Mouse (Mus musculus) kidney, postnatal 10 days (tissue): Measurements from ENCODE around the gene Rimbp3.
"Not testable (repeated sequence)": the region's sequence is repeated elsewhere in the genome, so short reads cannot be mapped to it uniquely, and the experiment has no call there.

Experiments
- DNase-seq: peaks from one replicate; pipeline ENCODE4 v3.0.0; 2021; ENCODE audit warnings: mixed read lengths

The Rimbp3 gene

GRCm38 (mm10) chr16:17220127-17220733, 11.8 kb downstream of the Rimbp3 start:
- DNase-seq: no peak

GRCm38 (mm10) chr16:17222197-17222596, 13.8 kb downstream of the Rimbp3 start:
- DNase-seq: peak; percentile 98

- no peak for DNase-seq
Observed at GRCm38 (mm10) chr16:17225584-17225983, 17.2 kb downstream of the Rimbp3 start.

GRCm38 (mm10) chr16:17226496-17226895, 18.1 kb downstream of the Rimbp3 start:
- no peak for DNase-seq

GRCm38 (mm10) chr16:17231523-17231922, 23.1 kb downstream of the Rimbp3 start:
- not testable (repeated sequence) for DNase-seq

GRCm38 (mm10) chr16:17232794-17233701, 24.6 kb downstream of the Rimbp3 start, which contains the start of gene Hic2:
Hic2 (plus strand) TSS chr16:17233572.
- peak; percentile 98 for DNase-seq

GRCm38 (mm10) chr16:17233702-17234498, 25.5 kb downstream of the Rimbp3 start:
- peak; percentile 62 for DNase-seq

GRCm38 (mm10) chr16:17234499-17234895, 26.1 kb downstream of the Rimbp3 start:
- DNase-seq: peak; percentile 44

GRCm38 (mm10) chr16:17234916-17235665, 26.7 kb downstream of the Rimbp3 start:
- DNase-seq: peak; percentile 48

- no peak for DNase-seq
Observed at GRCm38 (mm10) chr16:17237634-17238033, 29.2 kb downstream of the Rimbp3 start.

GRCm38 (mm10) chr16:17239409-17239808, 31.0 kb downstream of the Rimbp3 start:
- no peak for DNase-seq

- no peak for DNase-seq
Observed at GRCm38 (mm10) chr16:17243731-17244130, 35.3 kb downstream of the Rimbp3 start.

GRCm38 (mm10) chr16:17244996-17245395, 36.6 kb downstream of the Rimbp3 start:
- no peak for DNase-seq

GRCm38 (mm10) chr16:17247727-17248126, 39.3 kb downstream of the Rimbp3 start:
- peak; percentile 75 for DNase-seq

- no peak for DNase-seq
Observed at GRCm38 (mm10) chr16:17249135-17249534, 40.7 kb downstream of the Rimbp3 start.

- peak; percentile 91 for DNase-seq
Observed at GRCm38 (mm10) chr16:17251539-17251938, 43.1 kb downstream of the Rimbp3 start.

- no peak for DNase-seq
Observed at GRCm38 (mm10) chr16:17252086-17252726, 43.8 kb downstream of the Rimbp3 start.

- no peak for DNase-seq
Observed at GRCm38 (mm10) chr16:17252841-17253240, 44.4 kb downstream of the Rimbp3 start.

- peak; percentile 39 for DNase-seq
Observed at GRCm38 (mm10) chr16:17254005-17254597, 45.7 kb downstream of the Rimbp3 start.

- no peak for DNase-seq
Observed at GRCm38 (mm10) chr16:17255270-17255669, 46.9 kb downstream of the Rimbp3 start.

GRCm38 (mm10) chr16:17257359-17257821, 49.0 kb downstream of the Rimbp3 start:
- DNase-seq: no peak
